Mouse (Mus musculus) spleen, adult 2 months (tissue): ENCODE data around the gene Il10. TPM values are rescaled to one million over a fixed set of nuclear protein-coding genes. Genes with fewer than 3 reads are reported as not detected.

ENCODE experiments used
- DNase-seq, 2 experiments: peaks; one replicate each; pipeline versions ENCODE4 v3.0.0 to v3.0.0-alpha.2; 2012 to 2021; ENCODE audit warnings: low spot score in 2 of 2, low read depth in 1 of 2
- H3K27ac ChIP-seq: fragments of 200-500 bp; 2 replicates; pipeline ENCODE4 v1.5.1; 2012; ENCODE audit warnings: low read length, inconsistent platforms; ENCODE audit not compliant: insufficient read depth
- H3K27me3 ChIP-seq: fragments of 200-500 bp; 2 replicates; pipeline ENCODE4 v1.6.1; 2012; ENCODE audit warnings: mild to moderate bottlenecking, moderate library complexity, low read length, inconsistent platforms; ENCODE audit not compliant: control insufficient read depth, insufficient read depth
- H3K36me3 ChIP-seq: fragments of 200-500 bp; 2 replicates; pipeline ENCODE4 v1.6.1; 2012; ENCODE audit warnings: mild to moderate bottlenecking, low read length, inconsistent platforms; ENCODE audit not compliant: control insufficient read depth, insufficient read depth
- H3K4me1 ChIP-seq: fragments of 200-500 bp; 2 replicates; pipeline ENCODE4 v1.6.1; 2011; ENCODE audit warnings: inconsistent platforms; ENCODE audit not compliant: control insufficient read depth, insufficient read depth, insufficient read length
- H3K4me3 ChIP-seq: fragments of 200-500 bp; 2 replicates; pipeline ENCODE4 v1.5.1; 2011; ENCODE audit warnings: mild to moderate bottlenecking, inconsistent platforms; ENCODE audit not compliant: insufficient read depth, insufficient read length; ENCODE audit errors: extremely low read depth
- CTCF ChIP-seq: fragments of 200-500 bp; IDR thresholded peaks from 2 replicates; pipeline ENCODE4 v1.5.1; 2011; ENCODE audit warnings: mild to moderate bottlenecking, inconsistent platforms; ENCODE audit not compliant: insufficient read depth, insufficient read length, insufficient replicate concordance; ENCODE audit errors: extremely low read depth
- POLR2A ChIP-seq: fragments of 200-500 bp; IDR thresholded peaks from 2 replicates; pipeline ENCODE4 v1.6.1; 2011; ENCODE audit warnings: low read depth, low read length, inconsistent platforms
- WGBS: fragments of 180-500 bp; shearing (Covaris S2); methylation state at CpG from one replicate; pipeline ENCODE4 v1.1.7; 2018; 5-methylcytosine and 5-hydroxymethylcytosine counted together
- polyA plus RNA-seq: library from polyadenylated mRNA; depleted of rRNA; stranded (reverse); fragments of >200 nt; gene quantifications from 2 replicates; pipeline ENCODE4 v1.2.3, GENCODE M21; 2012; rRNA removed

Gene Il10
- polyA plus RNA-seq, 1 experiment = 0.12 TPM

- no peak for DNase-seq
- TF ChIP-seq CTCF = no peak
- TF ChIP-seq POLR2A = no peak
- H3K4me1 ChIP-seq = peaks cover 17% of the 10 kb centered on the region; the same call in 1 of the 2 replicates
- H3K36me3 ChIP-seq = no peaks in the 10 kb centered on the region
- no peak overlapping the region for H3K4me3 ChIP-seq
- WGBS = 75% methylated on average over 6 of the region's 6 CpGs
- no peaks in the 10 kb centered on the region for H3K27me3 ChIP-seq
- no peak overlapping the region for H3K27ac ChIP-seq
Measured at GRCm38 (mm10) chr1:131064202-131064601, 44.6 kb downstream of the Il10 start.

- Histone ChIP-seq H3K27ac (no peak overlapping the region), H3K36me3 (no peaks in the 10 kb centered on the region), H3K4me1 (peaks cover 6% of the 10 kb centered on the region; the same call in 1 of the 2 replicates), H3K27me3 (no peaks in the 10 kb centered on the region), H3K4me3 (no peak overlapping the region)
- TF ChIP-seq CTCF (no peak), POLR2A (no peak)
- no peak for DNase-seq
- WGBS = 66% methylated on average over 10 of the region's 10 CpGs
Measured at GRCm38 (mm10) chr1:131068011-131068727, 48.5 kb downstream of the Il10 start.

GRCm38 (mm10) chr1:131069010-131069409 lies 49.4 kb downstream of the Il10 start:
- H3K4me1 ChIP-seq = peaks cover 5% of the 10 kb centered on the region; the same call in 1 of the 2 replicates
- H3K4me3 ChIP-seq = no peak overlapping the region
- H3K36me3 ChIP-seq = no peaks in the 10 kb centered on the region
- no peak overlapping the region for H3K27ac ChIP-seq
- WGBS = 85% methylated on average over 7 of the region's 7 CpGs
- no peak for DNase-seq
- TF ChIP-seq CTCF (no peak), POLR2A (no peak)
- H3K27me3 ChIP-seq = no peaks in the 10 kb centered on the region

GRCm38 (mm10) chr1:131072376-131072990 lies 52.8 kb downstream of the Il10 start:
- peaks cover 19% of the 10 kb centered on the region; the same call in 1 of the 2 replicates for H3K4me1 ChIP-seq
- 85% methylated on average over 7 of the region's 7 CpGs for WGBS
- no peak for TF ChIP-seq POLR2A
- no peak for TF ChIP-seq CTCF
- no peak overlapping the region for H3K27ac ChIP-seq
- H3K4me3 ChIP-seq = no peak overlapping the region
- DNase-seq = no peak
- no peaks in the 10 kb centered on the region for H3K36me3 ChIP-seq
- no peaks in the 10 kb centered on the region for H3K27me3 ChIP-seq

- no peaks in the 10 kb centered on the region for H3K27me3 ChIP-seq
- H3K36me3 ChIP-seq = no peaks in the 10 kb centered on the region
- H3K27ac ChIP-seq = no peak overlapping the region
- H3K4me1 ChIP-seq = peaks cover 27% of the 10 kb centered on the region; the same call in 1 of the 2 replicates
- 79% methylated on average over 8 of the region's 8 CpGs for WGBS
- TF ChIP-seq POLR2A (no peak), CTCF (no peak)
- DNase-seq = no peak
- H3K4me3 ChIP-seq = no peak overlapping the region
Measured at GRCm38 (mm10) chr1:131074524-131074938, 54.9 kb downstream of the Il10 start.

Other genes starting within 250 kb of the Il10 start
- 0.67 and 2.1 TPM in 2 replicates for gene Fcamr, start 218.9 kb upstream of the Il10 start, polyA plus RNA-seq
- gene Pigr, start 193.2 kb upstream of the Il10 start, polyA plus RNA-seq = 0.20 and 0.32 TPM in 2 replicates
- gene Fcmr, start 154.2 kb upstream of the Il10 start, polyA plus RNA-seq = 452 and 608 TPM in 2 replicates
- gene Il24, start 132.4 kb upstream of the Il10 start, polyA plus RNA-seq = not detected in 2 replicates
- gene Il20, start 108.4 kb upstream of the Il10 start, polyA plus RNA-seq = not detected in 2 replicates
- gene Il19, start 79.7 kb upstream of the Il10 start, polyA plus RNA-seq = not detected in 2 replicates
- gene Mapkapk2, start 78.0 kb downstream of the Il10 start, polyA plus RNA-seq = 55.3 and 72.5 TPM in 2 replicates
- 3.6 and 4.6 TPM in 2 replicates for gene Dyrk3, start 118.5 kb downstream of the Il10 start, polyA plus RNA-seq
- gene Eif2d, start 133.3 kb downstream of the Il10 start, polyA plus RNA-seq = 17.4 and 19.6 TPM in 2 replicates
- gene Rassf5, start 225.4 kb downstream of the Il10 start, polyA plus RNA-seq = 37.3 and 40.4 TPM in 2 replicates